Mouse (Mus musculus): ENCODE measurements around the gene Trappc6b. TPM values are rescaled to one million over a fixed set of nuclear protein-coding genes. Genes with fewer than 3 reads are reported as not detected.

The Trappc6b gene
- 110 and 115 TPM in 2 replicates for polyA plus RNA-seq (2021; fragmentation: Nextera tagmentation)
- long read RNA-seq, experiment 1, transcript Trappc6b-204 (2 exons, 901 nt): minor isoform, 5 of 144 reads
- long read RNA-seq, experiment 1, transcript Trappc6b-201 (6 exons, 1,255 nt): major isoform, 122 of 144 reads
- long read RNA-seq, experiment 1, partial matches to known transcripts: 9 of 144 reads
- long read RNA-seq, experiment 1, other reads (novel, unspliced or antisense): 8 of 144 reads
- long read RNA-seq, experiment 2, transcript Trappc6b-201 (6 exons, 1,255 nt): major isoform, 190 of 207 reads
- long read RNA-seq, experiment 2, partial matches to known transcripts: 1 of 207 reads
- long read RNA-seq, experiment 2, other reads (novel, unspliced or antisense): 13 of 207 reads

GRCm38 (mm10) chr12:59060993-59061595 lies at the start of gene Trappc6b:
Gene Trappc6b, minus strand, starts transcription at chr12:59061472.

DNA sequence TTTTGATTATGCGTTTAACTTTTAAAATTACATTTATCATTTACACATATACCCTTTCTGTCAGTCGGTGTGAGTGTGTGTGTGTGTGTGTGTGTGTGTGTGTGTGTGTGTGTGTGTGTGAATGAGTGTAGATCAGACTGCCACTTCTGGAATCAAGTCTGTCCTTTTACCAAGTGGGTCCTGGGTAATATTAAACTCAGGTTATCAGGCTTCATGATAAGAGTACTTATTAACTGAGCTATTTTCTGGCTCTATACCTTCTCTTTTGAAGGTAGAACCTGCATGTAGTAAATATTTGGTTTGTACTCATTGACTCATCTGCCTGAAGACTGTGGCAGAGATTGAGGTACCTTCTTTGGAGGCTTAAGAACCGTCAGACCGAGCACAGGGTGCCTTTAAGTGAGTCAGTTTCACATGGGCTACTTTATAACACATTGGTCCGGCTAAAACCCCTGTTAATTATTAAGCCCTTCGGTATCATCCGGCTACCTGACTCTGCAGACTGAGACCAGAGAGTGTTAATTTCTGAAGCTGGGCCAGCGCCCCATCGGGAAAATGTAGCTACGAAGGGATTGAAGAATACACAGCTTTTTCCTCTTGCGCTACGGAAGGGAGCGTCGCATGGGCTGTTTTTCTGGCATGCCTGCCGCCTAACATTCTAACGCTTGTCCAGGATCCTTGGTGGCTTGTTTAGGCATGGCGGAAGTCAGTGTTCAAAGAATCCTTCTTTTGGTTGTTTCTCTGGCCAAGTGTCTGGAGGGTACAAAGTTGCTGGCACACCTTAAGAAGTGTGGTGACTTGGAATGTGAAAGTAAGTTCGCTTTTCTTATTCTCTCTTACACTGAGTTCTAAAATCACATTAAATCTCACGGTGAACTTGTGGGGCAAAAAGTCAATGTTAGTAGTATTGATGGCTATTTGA lies 34.1 kb upstream of the Trappc6b start, which contains the start of gene Mia2:
Gene Mia2 (plus strand): TSS at position 696 of the 922 bp plus-strand sequence.

DNA sequence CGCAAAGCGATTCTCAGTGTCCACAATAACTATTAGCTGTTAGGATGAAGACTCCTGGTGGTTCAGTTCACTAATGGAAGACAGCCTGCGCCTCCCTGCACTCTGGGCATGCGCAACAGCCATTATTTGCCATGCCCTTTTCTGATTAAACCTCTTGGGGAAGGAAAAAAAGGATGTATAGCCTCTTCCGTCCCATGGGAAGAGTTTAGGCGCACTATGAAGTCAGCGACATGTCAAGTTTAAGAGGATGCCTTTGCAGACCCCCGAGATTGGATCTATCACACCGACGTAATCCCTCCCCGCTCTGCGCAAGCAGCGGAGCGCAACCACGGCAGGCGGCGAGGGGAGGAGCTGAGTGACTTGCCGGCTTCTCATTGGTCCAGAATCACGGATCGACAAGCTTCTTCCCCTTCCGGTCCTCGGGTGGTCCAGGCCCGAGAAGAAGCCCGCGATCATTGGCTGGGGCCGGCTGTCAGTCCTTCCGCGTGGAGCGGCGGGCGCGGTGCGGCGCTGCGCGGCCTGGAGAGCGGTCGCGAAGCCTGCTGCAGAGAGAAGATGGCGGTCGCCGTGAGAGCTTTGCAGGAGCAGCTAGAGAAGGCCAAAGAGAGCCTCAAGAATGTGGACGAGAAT lies 5.3 kb upstream of the Trappc6b start, which contains the start of gene Pnn:
Gene Pnn (plus strand): TSS at position 437 of the 630 bp plus-strand sequence.

GRCm38 (mm10) chr12:59013234-59013633 lies 48.0 kb downstream of the Trappc6b start, which contains the start of gene Gemin2:
Gene Gemin2, plus strand, starts transcription at chr12:59013393.

DNA sequence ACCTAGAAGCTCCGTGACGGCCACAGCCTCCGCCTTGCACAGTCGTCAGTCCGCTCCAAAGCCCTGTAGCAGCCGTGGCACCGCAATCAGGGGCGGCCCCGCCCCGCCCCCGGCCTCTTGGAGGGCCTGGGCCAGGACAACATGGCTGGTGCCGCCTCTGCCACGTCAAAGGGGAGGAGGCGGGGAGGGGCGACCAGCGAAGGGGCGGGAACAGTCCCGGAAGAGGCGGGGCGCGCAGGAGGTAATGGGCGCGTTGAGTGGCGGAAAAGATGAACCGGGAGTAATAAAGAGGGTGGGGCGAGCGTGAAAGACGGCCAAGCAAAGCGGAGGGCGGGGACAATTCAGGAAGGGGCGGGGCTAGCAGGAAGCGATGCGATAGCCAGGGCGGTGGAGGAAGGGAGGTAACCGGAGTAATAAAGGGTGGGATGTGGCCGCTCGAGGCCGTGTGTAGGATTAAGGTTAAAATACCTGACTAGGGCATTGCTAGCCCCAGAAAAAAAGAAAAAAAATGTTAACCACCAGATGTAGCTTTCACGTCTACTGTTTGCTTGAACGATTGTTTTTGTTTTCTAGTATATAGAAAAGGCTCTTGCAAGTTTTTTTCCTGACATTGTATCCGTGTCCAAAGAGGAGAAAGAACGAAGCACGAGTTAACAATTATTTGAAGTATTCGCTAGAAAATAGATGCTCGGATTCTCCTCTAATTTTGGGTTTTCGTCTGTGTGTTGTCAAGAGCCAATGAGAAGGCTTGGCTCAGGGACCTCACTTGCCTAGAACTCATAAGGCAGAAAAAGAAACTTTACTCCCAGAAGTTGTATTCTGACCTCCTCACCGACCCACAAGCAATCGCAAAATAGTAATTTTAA lies 49.2 kb downstream of the Trappc6b start, which contains the start of gene Sec23a:
Gene Sec23a (minus strand): TSS at position 174 of the 866 bp plus-strand sequence.

Other genes with a start within 250 kb of the Trappc6b start
- 60.2 and 66.3 TPM in 2 replicates for gene Sec23a, start 49.5 kb downstream of the Trappc6b start, polyA plus RNA-seq (2021; fragmentation: Nextera tagmentation)
- 8.2 and 9.0 TPM in 2 replicates for gene Gemin2, start 48.1 kb downstream of the Trappc6b start, polyA plus RNA-seq (2021; fragmentation: Nextera tagmentation)
- 21.8 and 39.9 TPM in 2 replicates for gene Pnn, start 5.4 kb upstream of the Trappc6b start, polyA plus RNA-seq (2021; fragmentation: Nextera tagmentation)
- 9.0 and 10.2 TPM in 2 replicates for gene Mia2, start 34.3 kb upstream of the Trappc6b start, polyA plus RNA-seq (2021; fragmentation: Nextera tagmentation)
- gene Fbxo33, start 158.3 kb upstream of the Trappc6b start, polyA plus RNA-seq (2021; fragmentation: Nextera tagmentation): 10.9 and 12.0 TPM in 2 replicates

Measured in layer of hippocampus, adult 6 months (tissue).